Mouse (Mus musculus) kidney, postnatal 4 days (tissue): ENCODE results near the gene Maff.
A peak's percentile ranks its signal among the peaks of the same experiment; 100 is the strongest.

Experiments used
- DNase-seq, 2 experiments: peaks; one replicate each; pipeline ENCODE4 v3.0.0; 2021; ENCODE audit warnings: mixed read lengths in 2 of 2

Maff gene

GRCm38 (mm10) chr15:79330521-79330920 is 15.9 kb upstream of the Maff start:
- no peak for DNase-seq

- no peak for DNase-seq
These were observed 13.0 kb upstream of the Maff start for GRCm38 (mm10) chr15:79333409-79333808.

- DNase-seq: no peak
These were observed 11.3 kb upstream of the Maff start for GRCm38 (mm10) chr15:79335061-79335655.

GRCm38 (mm10) chr15:79338978-79339377 is 7.4 kb upstream of the Maff start:
- no peak for DNase-seq

- no peak for DNase-seq
These were observed 3.6 kb upstream of the Maff start for GRCm38 (mm10) chr15:79342641-79343337.

- peak in 1 of 2 experiments; percentile 3 for DNase-seq
These were observed 1.8 kb upstream of the Maff start for GRCm38 (mm10) chr15:79344627-79345026.

GRCm38 (mm10) chr15:79347165-79347844 is 884 bp downstream of the Maff start:
- DNase-seq: peak; percentile 95 to 97

- DNase-seq: peak; percentile 69 to 81
These were observed 1.6 kb downstream of the Maff start for GRCm38 (mm10) chr15:79347845-79348506.

GRCm38 (mm10) chr15:79348651-79349050 is 2.2 kb downstream of the Maff start:
- peak in 1 of 2 experiments; percentile 4 for DNase-seq

GRCm38 (mm10) chr15:79350866-79351265 is 4.4 kb downstream of the Maff start:
- DNase-seq: no peak

GRCm38 (mm10) chr15:79351331-79351767 is 4.9 kb downstream of the Maff start:
- DNase-seq: peak; percentile 58 to 68

GRCm38 (mm10) chr15:79352479-79352878 is 6.1 kb downstream of the Maff start:
- no peak for DNase-seq

- no peak for DNase-seq
These were observed 7.4 kb downstream of the Maff start for GRCm38 (mm10) chr15:79353690-79354305.

GRCm38 (mm10) chr15:79354619-79355018 is 8.2 kb downstream of the Maff start:
- peak in 1 of 2 experiments; percentile 1 for DNase-seq

- DNase-seq: no peak
These were observed 10.1 kb downstream of the Maff start for GRCm38 (mm10) chr15:79356481-79356880.

GRCm38 (mm10) chr15:79357036-79357911 is 10.9 kb downstream of the Maff start:
- peak; percentile 82 to 90 for DNase-seq

- peak; percentile 40 to 57 for DNase-seq
These were observed 11.7 kb downstream of the Maff start for GRCm38 (mm10) chr15:79357974-79358690.

GRCm38 (mm10) chr15:79359954-79360353 is 13.5 kb downstream of the Maff start:
- DNase-seq: peak; percentile 72 to 82

- no peak for DNase-seq
These were observed 13.9 kb downstream of the Maff start for GRCm38 (mm10) chr15:79360371-79360770.

- DNase-seq: no peak
These were observed 14.6 kb downstream of the Maff start for GRCm38 (mm10) chr15:79361023-79361422.

GRCm38 (mm10) chr15:79364120-79364519 is 17.7 kb downstream of the Maff start:
- no peak for DNase-seq
